Mouse (Mus musculus) liver, embryonic 14 days (tissue): ENCODE results near the gene Olfr485. TPM values are rescaled to one million over a fixed set of nuclear protein-coding genes. Genes with fewer than 3 reads are reported as not detected.

ENCODE experiments used
- polyA plus RNA-seq: library from polyadenylated mRNA; depleted of rRNA; stranded (reverse); fragments of >200 nt; gene quantifications from 2 replicates; pipeline ENCODE4 v1.2.3, GENCODE M21; 2012; rRNA removed

The Olfr485 gene
- polyA plus RNA-seq, result not detected in 2 replicates

DNA sequence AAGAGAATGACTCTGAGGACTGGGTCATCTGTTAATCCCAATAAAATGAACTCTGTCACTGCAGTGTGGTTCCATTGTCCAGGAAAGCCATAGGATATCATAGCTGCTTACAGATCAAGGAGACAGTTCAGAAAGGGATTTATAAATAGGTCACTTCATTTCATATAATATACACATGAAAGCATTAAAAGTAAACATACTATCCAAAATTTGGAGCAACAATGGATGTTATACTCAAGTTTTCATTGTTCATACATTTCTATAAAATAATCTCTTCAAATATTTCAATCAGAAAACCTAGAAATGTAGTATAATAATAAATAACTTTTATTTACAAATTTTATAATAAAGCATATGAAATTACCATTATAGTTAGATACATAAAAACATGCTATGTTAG is at the start of gene Olfr485:
TSS of gene Olfr485 (minus strand) at position 101 of the 400 bp plus-strand sequence.

DNA sequence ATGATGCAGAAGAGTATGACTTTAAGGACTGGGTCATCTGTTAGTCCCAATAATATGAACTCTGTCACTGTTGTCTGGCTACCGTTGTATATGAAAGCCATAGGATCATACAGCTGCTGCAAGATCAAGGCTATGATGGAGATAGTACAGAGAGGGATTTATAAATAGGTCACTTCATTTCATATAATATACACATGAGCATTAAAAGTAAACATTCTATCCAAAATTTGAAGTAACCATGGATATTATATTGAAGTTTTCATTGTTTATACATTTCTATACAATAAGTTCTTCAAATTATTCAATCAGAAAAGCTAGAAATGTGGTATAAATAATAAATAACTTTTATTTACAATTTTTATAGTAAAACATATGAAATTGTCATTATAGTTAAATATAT is 13.0 kb upstream of the Olfr485 start, which contains the start of gene Olfr486:
TSS of gene Olfr486 (minus strand) at position 101 of the 400 bp plus-strand sequence.

DNA sequence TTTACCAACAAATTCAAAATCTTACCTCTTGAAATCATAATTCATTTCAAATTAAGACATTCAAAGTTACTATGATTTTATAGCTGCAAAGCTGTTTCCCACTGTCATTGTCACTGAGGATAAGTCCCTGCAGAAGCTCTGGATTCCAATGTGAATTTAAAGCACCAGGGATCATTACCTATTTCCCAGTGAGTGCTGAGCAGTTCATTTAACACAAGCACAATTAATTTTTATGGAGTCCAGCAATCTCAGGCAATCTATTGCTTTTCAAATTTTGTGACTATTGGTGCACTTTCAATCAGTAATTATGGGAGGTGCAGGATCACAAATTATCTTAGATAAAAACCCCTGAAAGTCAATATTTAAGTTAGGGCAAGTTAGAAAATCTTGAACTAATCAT is 32.3 kb downstream of the Olfr485 start, which contains the start of gene Olfr484:
TSS of gene Olfr484 (minus strand) at position 101 of the 400 bp plus-strand sequence.

Other genes with a start within 250 kb of the Olfr485 start
- not detected in 2 replicates for gene Olfr473, start 229.4 kb downstream of the Olfr485 start, polyA plus RNA-seq
- not detected in 2 replicates for gene Olfr474, start 205.2 kb downstream of the Olfr485 start, polyA plus RNA-seq
- gene Olfr476, start 195.1 kb downstream of the Olfr485 start, polyA plus RNA-seq, result not detected in 2 replicates
- gene Olfr477, start 173.2 kb downstream of the Olfr485 start, polyA plus RNA-seq, result not detected in 2 replicates
- not detected in 2 replicates for gene Olfr478, start 125.9 kb downstream of the Olfr485 start, polyA plus RNA-seq
- gene Olfr479, start 109.2 kb downstream of the Olfr485 start, polyA plus RNA-seq, result not detected in 2 replicates
- not detected in 2 replicates for gene Olfr480, start 92.5 kb downstream of the Olfr485 start, polyA plus RNA-seq
- not detected in 2 replicates for gene Olfr481, start 80.0 kb downstream of the Olfr485 start, polyA plus RNA-seq
- gene Olfr482, start 62.3 kb downstream of the Olfr485 start, polyA plus RNA-seq, result not detected in 2 replicates
- gene Olfr483, start 59.0 kb downstream of the Olfr485 start, polyA plus RNA-seq, result not detected in 2 replicates
- gene Olfr484, start 32.4 kb downstream of the Olfr485 start, polyA plus RNA-seq, result not detected in 2 replicates
- not detected in 2 replicates for gene Olfr486, start 12.9 kb upstream of the Olfr485 start, polyA plus RNA-seq
- not detected in 2 replicates for gene Olfr487, start 54.8 kb upstream of the Olfr485 start, polyA plus RNA-seq
- not detected in 2 replicates for gene Olfr488, start 98.5 kb upstream of the Olfr485 start, polyA plus RNA-seq
- gene Olfr490, start 129.1 kb upstream of the Olfr485 start, polyA plus RNA-seq, result not detected in 2 replicates
- not detected in 2 replicates for gene Olfr491, start 153.6 kb upstream of the Olfr485 start, polyA plus RNA-seq
- gene Olfr492, start 163.8 kb upstream of the Olfr485 start, polyA plus RNA-seq, result not detected in 2 replicates
- not detected in 2 replicates for gene Olfr493, start 187.1 kb upstream of the Olfr485 start, polyA plus RNA-seq
- not detected in 2 replicates for gene Olfr494, start 205.5 kb upstream of the Olfr485 start, polyA plus RNA-seq
- not detected in 2 replicates for gene Olfr495, start 233.3 kb upstream of the Olfr485 start, polyA plus RNA-seq